Mouse (Mus musculus) right cerebral cortex, postnatal 36 days (tissue): ENCODE measurements at regions not wholly inside any gene's neighbourhood (a gene's known extent, or its start where the extent isn't known, plus 50 kb on each side); places are given as distances from the start of the nearest gene placed in this dataset.
A peak's percentile ranks its signal among the peaks of the same experiment; 100 is the strongest.

Experiments
- DNase-seq, 2 experiments: peaks; one replicate each; pipeline ENCODE4 v3.0.0; 2022; ENCODE audit warnings: low spot score in 2 of 2, mixed read lengths in 1 of 2

- no peak for DNase-seq
Measured at GRCm38 (mm10) chr8:89279844-89280243, 235.9 kb upstream of the Sall1 start.

DNA sequence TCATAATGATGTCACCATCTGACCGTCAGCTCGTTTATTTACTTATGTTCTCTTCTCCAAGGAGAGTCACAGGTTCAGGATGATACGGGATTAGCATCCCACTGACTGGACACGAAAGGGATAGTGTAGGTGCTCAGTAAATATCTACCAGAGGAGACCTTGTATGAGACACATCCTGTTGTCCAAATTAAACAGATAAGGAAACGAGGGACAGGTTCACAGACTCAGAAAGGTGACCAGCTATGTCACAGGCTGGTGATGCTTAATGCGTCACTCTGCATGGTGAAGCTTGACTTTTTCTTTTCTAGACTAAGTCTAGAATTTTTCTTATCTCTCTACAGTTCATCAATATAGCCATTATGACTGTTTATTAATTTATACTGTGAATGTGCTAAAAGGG lies 235.2 kb upstream of the Sall1 start:
- no peak for DNase-seq

GRCm38 (mm10) chr8:89273276-89273675 lies 229.3 kb upstream of the Sall1 start:
- no peak for DNase-seq

GRCm38 (mm10) chr8:89272381-89272815 lies 228.4 kb upstream of the Sall1 start:
- peak in 1 of 2 experiments; percentile 3 for DNase-seq

GRCm38 (mm10) chr8:89271381-89272355 lies 227.7 kb upstream of the Sall1 start:
- no peak for DNase-seq

- DNase-seq: no peak
Measured at GRCm38 (mm10) chr8:89270001-89270400, 226.0 kb upstream of the Sall1 start.

GRCm38 (mm10) chr8:89261163-89261812 lies 217.3 kb upstream of the Sall1 start:
- no peak for DNase-seq

DNA sequence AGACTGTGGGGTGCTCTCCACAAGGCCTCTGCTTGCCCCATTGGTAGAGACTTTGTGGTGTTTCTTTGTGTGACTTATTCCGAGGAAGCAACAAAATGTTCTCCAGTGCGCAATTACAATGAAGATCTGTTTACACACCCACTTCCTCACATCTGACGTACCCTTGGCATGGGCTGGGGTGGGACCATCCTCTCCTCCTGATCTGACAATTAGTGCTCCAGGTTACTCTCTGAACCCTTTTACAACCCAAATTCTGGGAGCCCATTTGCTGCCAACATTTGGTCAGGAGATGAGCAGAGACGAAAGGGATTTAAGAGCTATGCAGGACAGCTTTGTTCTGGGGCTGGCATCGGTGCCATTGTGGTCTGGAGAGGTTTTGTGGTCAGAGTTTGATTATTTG lies 215.9 kb upstream of the Sall1 start:
- DNase-seq: no peak

- no peak for DNase-seq
Measured at GRCm38 (mm10) chr8:89246342-89246741, 202.4 kb upstream of the Sall1 start.

DNA sequence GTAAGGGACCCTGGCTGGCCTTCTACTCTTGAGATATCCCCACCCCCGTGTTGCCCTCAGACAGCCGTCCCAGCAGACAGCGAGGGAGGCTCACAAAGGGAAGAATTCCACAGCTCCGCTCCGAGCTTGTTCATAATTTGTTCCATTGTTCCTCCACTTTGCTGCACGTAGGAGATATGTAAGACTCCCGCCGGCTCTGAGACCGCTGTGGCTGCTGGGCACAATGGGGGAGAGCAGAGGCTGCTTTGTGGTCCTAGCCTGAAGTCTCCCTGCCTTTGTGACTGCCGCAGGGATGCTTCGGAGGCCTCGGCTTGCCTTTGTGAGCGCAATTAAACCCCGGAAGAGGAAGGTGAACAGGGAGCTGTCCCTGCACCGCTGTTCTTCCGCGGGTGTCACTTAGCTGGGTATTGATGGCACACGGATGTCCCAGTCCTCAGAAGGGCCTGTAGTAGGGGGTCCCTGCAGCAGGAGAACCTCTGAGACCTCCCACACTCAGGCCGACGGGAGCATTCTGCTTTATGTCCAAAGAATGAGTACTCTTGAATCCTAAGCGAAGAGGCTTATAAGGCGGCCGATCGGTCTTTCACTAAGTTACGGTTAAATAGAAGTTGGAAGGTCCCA lies 201.3 kb upstream of the Sall1 start:
- no peak for DNase-seq

- no peak for DNase-seq
Measured at GRCm38 (mm10) chr8:89241686-89242085, 197.7 kb upstream of the Sall1 start.

DNA sequence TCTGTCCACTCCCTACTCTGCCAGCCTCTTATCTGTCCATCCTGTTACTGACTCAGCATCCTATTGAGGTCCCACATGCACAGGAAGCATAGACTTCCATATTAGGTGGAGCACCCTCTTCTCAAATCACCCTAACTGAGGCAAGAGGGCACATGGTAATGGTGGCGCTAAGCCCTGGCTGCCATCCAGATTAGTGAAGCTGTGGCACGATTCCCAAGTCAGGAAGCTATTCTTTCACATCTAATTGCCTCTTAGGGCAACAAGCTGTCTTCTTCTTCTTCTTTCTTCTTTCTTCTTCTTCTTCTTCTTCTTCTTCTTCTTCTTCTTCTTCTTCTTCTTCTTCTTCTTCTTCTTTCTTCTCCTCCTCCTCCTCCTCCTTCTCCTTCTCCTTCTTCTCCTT lies 195.7 kb upstream of the Sall1 start:
- no peak for DNase-seq

DNA sequence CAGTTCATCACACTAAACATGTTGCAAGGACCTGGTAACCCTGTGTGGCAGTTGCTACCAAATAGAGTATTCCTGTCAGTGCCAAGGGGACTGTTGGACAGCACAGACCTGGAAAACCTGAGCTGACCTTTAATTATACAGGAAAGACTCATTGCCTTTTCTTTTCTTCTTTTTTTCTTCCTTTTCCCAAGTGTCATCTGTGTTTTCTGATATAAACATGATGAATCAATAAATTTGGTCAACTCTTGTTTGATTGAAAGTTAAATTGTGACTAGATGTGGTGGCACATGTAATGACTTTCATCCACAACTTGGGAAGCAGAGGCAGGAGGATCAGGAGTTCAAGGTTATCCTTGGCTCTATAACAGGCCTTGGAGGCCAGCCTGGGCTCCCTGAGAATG lies 190.1 kb upstream of the Sall1 start:
- DNase-seq: no peak

- no peak for DNase-seq
Measured at GRCm38 (mm10) chr8:89232318-89232717, 188.4 kb upstream of the Sall1 start.

DNA sequence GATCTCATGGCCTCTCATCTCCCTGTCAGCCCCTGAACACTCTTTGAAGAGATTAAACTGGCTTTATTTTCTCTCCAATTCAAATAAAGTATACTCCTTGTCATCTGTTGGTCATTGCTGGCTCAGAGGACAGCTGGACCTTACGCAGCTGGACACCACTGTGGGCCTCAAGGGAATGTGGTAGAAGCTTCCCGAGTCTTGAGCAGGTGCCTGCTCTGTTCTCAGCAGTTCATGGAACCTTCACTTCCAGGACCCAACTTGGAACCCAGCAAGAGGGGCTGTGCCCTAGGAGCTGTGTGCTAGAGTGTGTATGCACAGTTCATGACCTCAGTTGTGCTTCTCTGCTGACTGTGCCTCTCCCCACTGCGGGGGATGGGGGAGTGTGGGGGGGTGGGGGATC lies 185.2 kb upstream of the Sall1 start:
- no peak for DNase-seq

- no peak for DNase-seq
Measured at GRCm38 (mm10) chr8:89220870-89221269, 176.9 kb upstream of the Sall1 start.

DNA sequence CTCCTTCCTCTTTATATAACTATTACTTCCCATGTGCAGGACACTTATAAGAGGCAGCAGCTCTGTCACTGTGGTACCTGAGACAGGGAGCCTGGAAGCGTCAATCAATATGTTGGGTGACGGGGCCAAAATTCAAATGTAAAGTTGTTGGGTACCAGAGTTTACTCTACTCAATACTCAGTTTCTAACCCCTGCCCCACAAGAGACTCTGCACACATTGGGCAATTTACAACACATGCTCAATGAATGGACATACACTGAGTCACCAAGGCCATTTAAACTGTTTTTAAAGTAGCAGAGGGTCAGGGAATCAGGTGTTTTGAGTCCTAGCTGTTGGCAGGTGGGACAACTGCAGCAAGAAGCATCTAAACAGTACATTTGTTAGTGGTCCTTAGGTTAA lies 176.4 kb upstream of the Sall1 start:
- no peak for DNase-seq

GRCm38 (mm10) chr8:89219156-89219555 lies 175.2 kb upstream of the Sall1 start:
- no peak for DNase-seq

DNA sequence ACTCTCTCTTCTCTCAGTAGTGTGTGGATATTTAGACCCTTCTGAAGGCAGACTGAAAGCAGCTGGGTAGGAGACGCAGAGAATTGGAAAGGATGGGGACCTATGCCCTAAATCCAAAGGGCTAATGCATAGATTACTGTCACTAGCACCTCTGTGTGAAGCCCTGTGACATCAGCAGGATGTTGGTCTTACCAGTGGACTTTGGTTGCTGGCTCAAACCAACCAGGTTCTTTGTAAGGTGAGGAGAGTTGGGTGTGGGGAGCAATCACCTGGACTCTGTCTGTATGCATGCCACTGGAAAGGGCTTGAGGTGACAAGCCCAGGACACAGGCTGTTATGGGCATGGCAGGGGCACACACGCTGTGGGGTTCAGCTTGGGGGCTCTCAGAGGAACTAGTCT lies 173.7 kb upstream of the Sall1 start:
- no peak for DNase-seq

DNA sequence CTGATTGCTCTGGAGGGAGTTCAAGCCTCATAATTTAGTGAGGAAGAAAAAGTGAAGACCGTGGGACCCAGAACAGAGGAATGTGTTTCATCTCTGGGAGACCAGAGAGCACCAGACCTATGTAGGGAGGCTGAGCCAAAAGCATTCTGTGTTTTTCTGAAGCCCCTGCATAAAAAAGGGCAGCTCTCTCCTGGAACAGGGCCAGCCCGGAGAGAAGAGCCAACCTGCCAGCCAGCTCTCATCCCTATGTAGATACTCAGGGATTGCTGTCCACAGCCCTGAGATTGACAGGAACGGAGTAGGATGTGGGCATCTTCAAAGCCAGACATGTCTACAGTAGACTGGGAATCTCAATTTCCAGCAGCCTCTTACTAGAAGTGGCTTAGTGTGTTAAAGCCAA lies 168.0 kb upstream of the Sall1 start:
- DNase-seq: no peak

- no peak for DNase-seq
Measured at GRCm38 (mm10) chr8:89210684-89211083, 166.7 kb upstream of the Sall1 start.

DNA sequence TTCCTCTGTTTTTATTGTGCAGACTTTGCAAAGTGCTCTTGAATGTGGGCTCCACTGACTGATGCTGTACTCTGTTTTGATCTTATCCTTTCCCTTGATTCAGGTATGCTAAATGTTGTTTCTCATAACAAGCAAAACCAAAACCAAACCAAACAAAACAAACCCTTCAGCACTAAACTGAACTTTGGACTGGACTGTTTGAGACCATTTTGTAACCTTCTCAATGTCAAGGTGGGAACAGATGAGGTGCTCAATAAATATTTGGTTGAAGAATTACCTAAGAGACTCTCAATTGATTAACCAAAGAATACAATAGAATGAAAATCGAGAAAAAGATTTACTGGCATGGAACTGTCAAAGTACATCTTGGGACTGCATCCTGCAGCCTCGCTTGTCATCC lies 163.9 kb upstream of the Sall1 start:
- no peak for DNase-seq
